Mouse (Mus musculus): ENCODE measurements around the gene Bmper.

Gene Bmper

GRCm38 (mm10) chr9:23235368-23236002, 12.6 kb downstream of the Bmper start:
- peak; percentile 2 for DNase-seq (ENCODE audit: low read depth, low spot score)

DNA sequence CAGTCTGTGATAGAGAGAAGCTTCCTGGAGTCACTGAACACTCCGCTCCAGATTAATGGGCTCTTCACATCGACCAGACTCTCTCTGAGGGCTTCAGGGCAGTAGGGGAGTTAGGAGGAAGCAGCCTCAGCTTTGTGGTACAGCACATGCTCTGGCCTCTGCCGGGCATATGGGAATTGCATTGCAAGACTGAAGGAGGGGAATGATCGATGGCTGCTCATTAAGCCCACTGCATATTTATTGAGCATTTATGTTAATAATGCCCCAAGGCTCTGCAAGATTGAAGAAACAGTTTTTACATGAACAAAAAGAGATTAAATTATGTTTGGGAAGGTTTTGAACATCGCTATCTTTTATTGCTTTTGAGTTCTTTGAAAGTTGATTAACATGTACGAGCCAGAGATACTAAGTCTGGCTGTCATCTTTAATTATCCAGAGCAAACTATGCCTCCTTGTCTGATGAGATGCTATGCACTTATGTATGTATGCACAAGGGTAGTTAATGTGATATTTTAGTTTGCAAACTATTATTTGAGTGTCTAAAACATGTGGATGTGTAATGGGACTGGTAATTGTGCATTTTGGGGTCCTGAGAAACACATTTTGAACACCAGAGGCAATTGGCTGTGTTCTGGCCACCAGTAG, 13.9 kb downstream of the Bmper start:
- no peak for DNase-seq (ENCODE audit: low read depth, low spot score)

- no peak for DNase-seq (ENCODE audit: low read depth, low spot score)
Measured at GRCm38 (mm10) chr9:23239011-23239410, 16.1 kb downstream of the Bmper start.

GRCm38 (mm10) chr9:23242911-23243310, 20.0 kb downstream of the Bmper start:
- no peak for DNase-seq (ENCODE audit: low read depth, low spot score)

DNA sequence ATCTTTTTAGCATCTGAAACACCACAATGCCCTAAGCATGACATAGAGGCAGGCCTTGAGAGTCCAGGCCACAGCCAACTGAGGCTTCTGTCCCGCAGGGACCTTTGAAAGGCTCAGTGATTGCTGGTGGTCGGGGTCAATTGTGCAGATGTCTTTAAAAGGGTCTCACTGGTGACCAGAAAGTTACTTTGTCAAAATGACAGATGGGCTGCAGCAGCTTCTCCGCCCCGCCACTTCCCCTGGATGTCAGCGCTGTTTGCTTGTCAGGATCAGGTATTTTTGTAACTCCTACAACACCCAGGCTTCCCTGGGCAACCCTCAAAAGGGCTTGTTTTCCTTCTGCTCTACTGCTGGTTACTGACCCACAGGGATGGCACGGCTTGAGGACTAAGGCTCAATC, 21.0 kb downstream of the Bmper start:
- no peak for DNase-seq (ENCODE audit: low read depth, low spot score)

DNA sequence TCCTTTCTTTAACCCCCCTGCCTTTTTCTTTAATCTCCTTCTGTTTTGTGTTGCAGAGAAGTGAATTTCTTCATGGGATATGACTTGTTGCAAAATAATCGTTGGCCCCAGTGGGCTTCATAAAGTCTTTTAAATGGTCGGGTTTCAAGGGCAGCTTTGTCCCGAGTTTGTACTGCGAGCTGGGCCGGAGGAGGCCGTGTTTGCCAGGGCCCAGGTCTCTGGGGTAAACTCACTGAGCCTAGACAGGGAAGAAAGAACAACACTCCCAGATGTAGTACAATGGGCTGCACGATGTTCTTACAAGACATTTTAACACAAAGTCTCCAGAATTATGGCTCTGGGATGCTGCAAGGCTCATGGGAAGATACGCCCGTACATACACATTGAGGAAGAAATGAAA, 23.5 kb downstream of the Bmper start:
- no peak for DNase-seq (ENCODE audit: low read depth, low spot score)

DNA sequence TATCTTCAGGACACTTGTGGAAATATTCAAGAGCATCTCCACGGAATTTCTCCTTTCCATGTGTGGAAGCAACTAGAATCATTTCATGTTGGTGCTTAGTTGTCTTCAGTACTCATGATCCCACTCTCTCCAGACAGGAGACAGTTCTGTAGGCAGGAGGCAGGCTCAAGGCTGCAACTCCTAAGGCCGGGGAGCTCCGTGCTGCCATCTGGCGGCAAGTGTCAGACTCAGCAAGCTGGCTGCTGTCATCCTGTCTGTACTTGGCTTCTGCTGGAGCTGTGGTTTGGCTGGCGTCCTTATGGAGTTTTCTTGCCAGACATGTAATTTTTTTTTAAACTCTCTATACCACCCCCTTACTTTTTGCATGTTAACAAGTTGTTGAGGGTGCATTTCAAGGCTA, 27.1 kb downstream of the Bmper start:
- peak; percentile 74 for DNase-seq (ENCODE audit: low read depth, low spot score)

- DNase-seq (ENCODE audit: low read depth, low spot score): no peak
Measured at GRCm38 (mm10) chr9:23251001-23251400, 28.1 kb downstream of the Bmper start.

DNA sequence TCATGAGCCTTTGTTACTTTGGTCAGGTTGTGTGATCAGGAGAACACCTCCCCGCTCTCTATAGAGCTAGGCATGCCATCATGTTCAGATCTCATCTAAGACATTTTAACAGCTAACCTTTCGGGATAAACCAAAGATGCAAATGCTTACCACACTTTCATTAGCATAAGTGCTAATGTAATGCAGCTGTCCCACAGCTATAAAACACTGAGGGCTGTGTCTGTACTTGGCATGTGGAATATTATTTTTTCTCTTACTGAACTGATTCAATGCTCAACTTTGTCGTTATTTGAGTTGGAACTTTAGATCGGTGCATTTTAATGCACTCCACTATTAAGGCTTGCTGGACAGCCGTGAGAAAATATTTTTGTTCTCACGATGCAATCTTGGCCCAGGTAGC, 30.7 kb downstream of the Bmper start:
- DNase-seq (ENCODE audit: low read depth, low spot score): no peak

- DNase-seq (ENCODE audit: low read depth, low spot score): no peak
Measured at GRCm38 (mm10) chr9:23254237-23255214, 31.6 kb downstream of the Bmper start.

DNA sequence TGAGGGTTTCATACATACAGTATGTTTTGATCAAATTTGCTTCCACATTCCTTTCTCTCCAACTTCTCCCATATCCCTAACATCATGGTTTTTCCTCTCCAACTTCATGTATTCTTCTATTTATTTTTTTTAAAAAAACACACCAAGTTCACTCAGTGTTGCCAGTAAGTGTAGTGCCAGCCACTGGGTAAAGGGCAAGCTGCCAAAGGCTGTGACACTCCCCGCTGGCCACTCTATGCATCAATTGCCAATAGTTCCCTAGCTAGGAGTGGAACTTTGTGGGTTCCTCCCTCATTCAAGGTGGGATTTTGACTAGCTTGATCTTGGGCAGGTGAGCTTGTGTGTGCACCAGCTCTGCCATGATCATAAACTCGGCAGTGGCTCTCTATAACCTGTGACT, 33.0 kb downstream of the Bmper start:
- no peak for DNase-seq (ENCODE audit: low read depth, low spot score)

GRCm38 (mm10) chr9:23256576-23256975, 33.7 kb downstream of the Bmper start:
- no peak for DNase-seq (ENCODE audit: low read depth, low spot score)

DNA sequence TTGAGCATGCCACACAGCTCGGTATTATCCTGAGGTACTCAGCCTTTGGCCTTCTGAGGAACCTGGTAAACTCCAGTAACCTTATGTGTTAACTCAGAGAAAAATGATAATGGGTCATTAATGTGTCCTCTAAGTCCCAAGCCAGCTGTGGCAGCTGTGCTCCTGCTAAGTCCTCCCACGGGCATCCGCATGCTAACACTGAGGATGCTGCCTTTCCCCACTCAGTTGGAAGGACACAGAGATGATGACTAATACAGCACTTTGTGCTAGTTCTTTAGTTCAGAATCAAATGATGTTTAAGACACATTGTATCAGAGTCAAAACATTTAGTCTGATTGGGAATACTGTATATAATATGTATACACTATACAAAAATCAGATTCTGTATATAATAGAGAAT, 39.0 kb downstream of the Bmper start:
- DNase-seq (ENCODE audit: low read depth, low spot score): no peak

DNA sequence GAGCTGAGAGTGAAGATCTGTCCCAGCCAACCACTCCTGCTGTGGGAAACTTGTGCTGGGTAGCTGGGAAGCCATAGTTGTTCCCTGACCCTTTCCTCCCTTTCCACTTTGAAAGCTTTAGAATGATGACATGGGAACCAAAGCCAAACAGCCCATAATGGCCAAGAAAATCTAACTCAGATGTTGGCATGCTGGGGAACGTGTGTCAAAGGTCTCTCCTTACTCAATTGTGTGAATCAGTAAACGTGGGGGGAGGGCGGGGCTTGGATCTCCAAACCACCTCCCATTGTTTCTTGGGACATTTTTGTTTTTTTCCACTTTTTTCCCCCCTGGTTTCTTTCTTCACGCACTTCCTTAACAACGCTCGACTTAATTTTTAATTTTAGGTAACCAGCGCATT, 40.0 kb downstream of the Bmper start:
- DNase-seq (ENCODE audit: low read depth, low spot score): no peak

- no peak for DNase-seq (ENCODE audit: low read depth, low spot score)
Measured at GRCm38 (mm10) chr9:23264471-23264870, 41.6 kb downstream of the Bmper start.

DNA sequence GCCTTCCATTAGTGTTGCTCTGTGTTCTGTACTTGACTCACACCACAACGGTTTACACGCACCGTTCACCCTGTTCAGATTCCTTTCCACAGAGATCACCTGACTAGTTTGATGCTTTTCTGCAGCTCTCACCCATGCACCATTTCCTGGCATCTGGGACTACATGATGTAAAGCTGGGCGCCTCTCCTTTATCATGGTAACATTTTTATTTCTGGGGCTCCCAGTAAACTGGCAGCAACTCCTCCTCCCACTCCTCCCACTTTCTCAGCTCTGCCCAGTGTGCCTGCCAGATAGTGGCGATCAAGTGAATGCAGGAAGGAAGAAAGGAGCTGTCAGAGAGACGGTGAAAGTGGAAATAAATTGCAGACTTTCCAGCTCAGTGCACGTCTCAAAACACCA, 45.7 kb downstream of the Bmper start:
- no peak for DNase-seq (ENCODE audit: low read depth, low spot score)

DNA sequence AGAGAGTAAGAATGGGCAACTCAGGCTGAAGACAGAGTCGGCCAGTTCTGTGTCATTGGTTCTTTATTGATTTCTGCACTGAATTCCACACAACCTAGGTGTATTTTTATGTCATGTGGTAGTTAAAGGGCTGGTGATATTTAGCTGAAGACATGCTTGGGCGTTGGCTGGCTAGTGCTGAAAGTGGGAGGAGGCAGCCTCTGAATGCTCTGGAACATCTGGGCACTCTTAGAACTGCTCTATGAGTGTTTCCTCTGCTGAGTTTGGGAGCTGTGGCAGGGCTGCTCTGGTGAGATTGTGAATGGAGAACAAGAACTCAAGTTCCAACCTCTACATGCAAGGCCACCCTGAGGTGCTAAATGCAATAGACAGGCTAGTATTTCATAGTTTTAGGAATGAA, 46.2 kb downstream of the Bmper start:
- DNase-seq (ENCODE audit: low read depth, low spot score): no peak

DNA sequence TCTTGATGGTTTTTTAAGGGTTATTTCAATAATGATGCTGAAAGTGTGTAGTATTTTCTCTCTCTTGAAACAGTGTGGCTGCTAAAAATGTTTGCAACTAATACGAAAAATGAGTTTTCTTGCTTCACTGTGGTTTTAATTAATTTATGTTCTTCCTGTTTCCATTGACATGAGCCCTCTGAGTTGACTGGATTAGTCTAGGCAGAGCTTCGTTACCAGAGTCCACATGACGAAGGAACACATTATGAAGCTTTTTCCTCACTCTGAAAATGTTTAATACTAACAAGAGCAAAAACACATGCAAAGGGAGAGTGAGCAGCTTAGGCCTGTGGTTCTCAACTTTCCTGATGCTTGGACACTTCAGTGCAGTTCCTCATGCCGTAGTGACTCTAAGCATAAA, 53.4 kb downstream of the Bmper start:
- no peak for DNase-seq (ENCODE audit: low read depth, low spot score)

GRCm38 (mm10) chr9:23284940-23285460, 62.1 kb downstream of the Bmper start:
- DNase-seq (ENCODE audit: low read depth, low spot score): no peak

GRCm38 (mm10) chr9:23293574-23293973, 70.7 kb downstream of the Bmper start:
- DNase-seq (ENCODE audit: low read depth, low spot score): no peak

- no peak for DNase-seq (ENCODE audit: low read depth, low spot score)
Measured at GRCm38 (mm10) chr9:23295569-23295968, 72.7 kb downstream of the Bmper start.

GRCm38 (mm10) chr9:23297491-23298170, 74.8 kb downstream of the Bmper start:
- DNase-seq (ENCODE audit: low read depth, low spot score): no peak

All from CD4-positive, CD25-positive, alpha-beta regulatory T cell, adult 2 months (primary cell).